Mouse (Mus musculus) hindbrain, postnatal 0 days (tissue): ENCODE data around the gene Plscr4. TPM values are rescaled to one million over a fixed set of nuclear protein-coding genes. Genes with fewer than 3 reads are reported as not detected.

Experiments used
- ATAC-seq: fragments of 200-750 bp; cut with Nextera tagmentation; 2 replicates; pipeline ENCODE4 v1.8.0; 2017; ENCODE audit warnings: mild to moderate bottlenecking, moderate TSS enrichment, moderate library complexity
- DNase-seq: peaks from one replicate; pipeline ENCODE4 v3.0.0-alpha.2; 2015; ENCODE audit warnings: low spot score
- H3K27ac ChIP-seq: fragments of 300-500 bp; sonication (generic); 2 replicates; pipeline ENCODE4 v1.5.1; 2014; ENCODE audit warnings: mild to moderate bottlenecking
- H3K27me3 ChIP-seq: fragments of 300-500 bp; sonication (generic); 2 replicates; pipeline ENCODE4 v1.6.1; 2014; ENCODE audit warnings: low read length, mixed read lengths; ENCODE audit not compliant: insufficient read depth
- H3K36me3 ChIP-seq: fragments of 300-500 bp; sonication (generic); 2 replicates; pipeline ENCODE4 v1.6.1; 2014; ENCODE audit warnings: low read length, mixed read lengths; ENCODE audit not compliant: insufficient read depth
- H3K4me1 ChIP-seq: fragments of 300-500 bp; sonication (generic); 2 replicates; pipeline ENCODE4 v1.6.1; 2014; ENCODE audit warnings: antibody characterized with exemption, low read length, mixed read lengths; ENCODE audit not compliant: insufficient read depth
- H3K4me2 ChIP-seq: fragments of 300-500 bp; sonication (generic); 2 replicates; pipeline ENCODE4 v1.6.1; 2014; ENCODE audit warnings: low read depth, mild to moderate bottlenecking, low read length, moderate library complexity, mixed read lengths
- H3K4me3 ChIP-seq: fragments of 300-500 bp; sonication (generic); 2 replicates; pipeline ENCODE4 v1.5.1; 2014; ENCODE audit warnings: low read length
- H3K9ac ChIP-seq: fragments of 300-500 bp; sonication (generic); replicated peaks from 2 replicates; pipeline ENCODE4 v1.6.1; 2014; ENCODE audit warnings: mild to moderate bottlenecking, low read length, moderate library complexity, mixed read lengths
- H3K9me3 ChIP-seq: fragments of 300-500 bp; sonication (generic); 2 replicates; pipeline ENCODE4 v1.6.1; 2016; ENCODE audit warnings: low read length, mixed read lengths
- CTCF ChIP-seq: IDR thresholded peaks from 2 replicates; pipeline ENCODE4 v1.5.1; 2016; ENCODE audit warnings: antibody characterized with exemption, control low read depth, low read depth
- WGBS: fragments of 180-500 bp; shearing (Covaris S2); extraction: QIAGEN DNeasy Blood & Tissue Kit; methylation state at CpG from one replicate; pipeline ENCODE4 v1.1.7; 2014; 5-methylcytosine and 5-hydroxymethylcytosine counted together
- polyA plus RNA-seq: library from polyadenylated mRNA; unstranded; fragments of >200 nt; fragmentation: Nextera tagmentation; extraction: Ambion mirVana; gene quantifications from 2 replicates; pipeline ENCODE4 v1.2.1, GENCODE M21; 2015
- total RNA-seq: library from RNA; depleted of rRNA; stranded (reverse); fragments of >200 nt; gene quantifications from 2 replicates; pipeline ENCODE4 v1.2.3, GENCODE M21; 2014; rRNA removed

The Plscr4 gene
- total and polyA plus RNA-seq, 2 experiments from 2014 or later, result 2.8 to 5.9 TPM

DNA sequence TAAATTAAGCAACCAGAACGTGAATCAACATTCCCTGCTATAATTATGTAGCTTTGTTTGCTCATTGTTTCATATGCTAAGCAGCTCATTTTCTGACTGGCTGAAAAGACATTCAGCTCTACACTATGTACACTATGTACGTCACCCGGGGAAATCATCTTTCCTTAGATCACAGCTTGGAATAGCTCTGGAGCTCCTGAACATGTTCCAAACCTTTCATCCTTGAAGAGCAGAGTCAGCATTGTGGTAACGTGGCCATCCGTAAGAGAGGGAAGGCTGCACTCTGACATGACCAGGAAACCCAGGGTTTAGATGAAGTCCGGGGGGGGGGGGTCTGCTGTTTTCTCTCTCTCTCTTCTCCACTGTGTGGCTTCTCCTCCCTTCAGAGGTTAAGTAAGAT lies 81.0 kb downstream of the Plscr4 start:
- no peak for TF ChIP-seq CTCF
- peaks cover 4% of the 10 kb centered on the region; the same call in 1 of the 2 replicates for H3K4me1 ChIP-seq
- ATAC-seq, result peak; percentile 38

More for the DNA sequence above, 81.0 kb downstream of the Plscr4 start:
- Histone ChIP-seq H3K27me3 (no peaks in the 10 kb centered on the region), H3K27ac (no peak overlapping the region), H3K4me3 (no peak overlapping the region), H3K9me3 (no peaks in the 10 kb centered on the region), H3K36me3 (no peaks in the 10 kb centered on the region), H3K9ac (no peak overlapping the region), H3K4me2 (no peak overlapping the region)
- peak; percentile 45 for DNase-seq
- 41% methylated on average over 6 of the region's 6 CpGs for WGBS

Other genes starting within 250 kb of the Plscr4 start
- gene Plscr1, start 207.6 kb upstream of the Plscr4 start, total RNA-seq, result 3.9 and 6.5 TPM in 2 replicates
- 12.2 and 14.5 TPM in 2 replicates for gene Plscr1, start 207.6 kb upstream of the Plscr4 start, polyA plus RNA-seq
- 0.43 and 1.5 TPM in 2 replicates for gene Plscr2, start 181.8 kb upstream of the Plscr4 start, total RNA-seq
- gene Plscr2, start 181.8 kb upstream of the Plscr4 start, polyA plus RNA-seq, result 2.1 and 2.3 TPM in 2 replicates
- not detected in 2 replicates for gene 1700057G04Rik, start 148.0 kb upstream of the Plscr4 start, total RNA-seq
- not detected in 2 replicates for gene 1700057G04Rik, start 148.0 kb upstream of the Plscr4 start, polyA plus RNA-seq
- 7.6 and 14.1 TPM in 2 replicates for gene Plod2, start 84.8 kb downstream of the Plscr4 start, total RNA-seq
- 7.1 and 9.9 TPM in 2 replicates for gene Plod2, start 84.8 kb downstream of the Plscr4 start, polyA plus RNA-seq